Mouse (Mus musculus) spleen, adult 2 months (tissue): ENCODE data around the gene Hoxc5. TPM values are rescaled to one million over a fixed set of nuclear protein-coding genes. Genes with fewer than 3 reads are reported as not detected.

Experiments
- DNase-seq, 2 experiments: peaks; one replicate each; pipeline versions ENCODE4 v3.0.0 to v3.0.0-alpha.2; 2012 to 2021; ENCODE audit warnings: low spot score in 2 of 2, low read depth in 1 of 2
- H3K27ac ChIP-seq: fragments of 200-500 bp; 2 replicates; pipeline ENCODE4 v1.5.1; 2012; ENCODE audit warnings: low read length, inconsistent platforms; ENCODE audit not compliant: insufficient read depth
- H3K27me3 ChIP-seq: fragments of 200-500 bp; 2 replicates; pipeline ENCODE4 v1.6.1; 2012; ENCODE audit warnings: mild to moderate bottlenecking, moderate library complexity, low read length, inconsistent platforms; ENCODE audit not compliant: control insufficient read depth, insufficient read depth
- H3K36me3 ChIP-seq: fragments of 200-500 bp; 2 replicates; pipeline ENCODE4 v1.6.1; 2012; ENCODE audit warnings: mild to moderate bottlenecking, low read length, inconsistent platforms; ENCODE audit not compliant: control insufficient read depth, insufficient read depth
- H3K4me1 ChIP-seq: fragments of 200-500 bp; 2 replicates; pipeline ENCODE4 v1.6.1; 2011; ENCODE audit warnings: inconsistent platforms; ENCODE audit not compliant: control insufficient read depth, insufficient read depth, insufficient read length
- H3K4me3 ChIP-seq: fragments of 200-500 bp; 2 replicates; pipeline ENCODE4 v1.5.1; 2011; ENCODE audit warnings: mild to moderate bottlenecking, inconsistent platforms; ENCODE audit not compliant: insufficient read depth, insufficient read length; ENCODE audit errors: extremely low read depth
- CTCF ChIP-seq: fragments of 200-500 bp; IDR thresholded peaks from 2 replicates; pipeline ENCODE4 v1.5.1; 2011; ENCODE audit warnings: mild to moderate bottlenecking, inconsistent platforms; ENCODE audit not compliant: insufficient read depth, insufficient read length, insufficient replicate concordance; ENCODE audit errors: extremely low read depth
- POLR2A ChIP-seq: fragments of 200-500 bp; IDR thresholded peaks from 2 replicates; pipeline ENCODE4 v1.6.1; 2011; ENCODE audit warnings: low read depth, low read length, inconsistent platforms
- WGBS: fragments of 180-500 bp; shearing (Covaris S2); methylation state at CpG from one replicate; pipeline ENCODE4 v1.1.7; 2018; 5-methylcytosine and 5-hydroxymethylcytosine counted together
- polyA plus RNA-seq: library from polyadenylated mRNA; depleted of rRNA; stranded (reverse); fragments of >200 nt; gene quantifications from 2 replicates; pipeline ENCODE4 v1.2.3, GENCODE M21; 2012

Hoxc5 gene
- polyA plus RNA-seq, 1 experiment, result 0.05 TPM

GRCm38 (mm10) chr15:103037579-103037978 is 70.3 kb downstream of the Hoxc5 start:
- Histone ChIP-seq H3K4me3 (no peak overlapping the region), H3K27ac (no peak overlapping the region), H3K4me1 (no peaks in the 10 kb centered on the region; the same call in none of the 2 replicates), H3K36me3 (no peaks in the 10 kb centered on the region), H3K27me3 (peaks cover 24% of the 10 kb centered on the region)
- DNase-seq, result no peak
- 50% methylated on average over 1 of the region's 1 CpGs for WGBS
- TF ChIP-seq CTCF (no peak), POLR2A (no peak)

GRCm38 (mm10) chr15:103038701-103039480 is 71.6 kb downstream of the Hoxc5 start:
- Histone ChIP-seq H3K27me3 (peaks cover 23% of the 10 kb centered on the region), H3K36me3 (no peaks in the 10 kb centered on the region), H3K4me1 (no peaks in the 10 kb centered on the region; the same call in none of the 2 replicates), H3K27ac (no peak overlapping the region), H3K4me3 (no peak overlapping the region)
- TF ChIP-seq CTCF (no peak), POLR2A (no peak)
- WGBS, result 60% methylated on average over 10 of the region's 10 CpGs
- no peak for DNase-seq

- no peaks in the 10 kb centered on the region for H3K36me3 ChIP-seq
- peaks cover 17% of the 10 kb centered on the region for H3K27me3 ChIP-seq
- no peaks in the 10 kb centered on the region; the same call in 1 of the 2 replicates for H3K4me1 ChIP-seq
- H3K4me3 ChIP-seq, result no peak overlapping the region
- no peak for DNase-seq
- TF ChIP-seq POLR2A, result no peak
- no peak for TF ChIP-seq CTCF
- WGBS, result 60% methylated on average over 3 of the region's 3 CpGs
- H3K27ac ChIP-seq, result no peak overlapping the region
Measured at GRCm38 (mm10) chr15:103039609-103040008, 72.4 kb downstream of the Hoxc5 start.

GRCm38 (mm10) chr15:103040601-103041000 is 73.4 kb downstream of the Hoxc5 start:
- Histone ChIP-seq H3K36me3 (no peaks in the 10 kb centered on the region), H3K27me3 (peaks cover 11% of the 10 kb centered on the region), H3K4me3 (no peak overlapping the region), H3K4me1 (no peaks in the 10 kb centered on the region), H3K27ac (no peak overlapping the region)
- TF ChIP-seq CTCF (no peak), POLR2A (no peak)
- no peak for DNase-seq
- 42% methylated on average over 12 of the region's 12 CpGs for WGBS

- Histone ChIP-seq H3K4me3 (no peak overlapping the region), H3K36me3 (no peaks in the 10 kb centered on the region), H3K27me3 (peaks cover 9% of the 10 kb centered on the region), H3K27ac (no peak overlapping the region), H3K4me1 (no peaks in the 10 kb centered on the region)
- 37% methylated on average over 5 of the region's 5 CpGs for WGBS
- no peak for TF ChIP-seq POLR2A
- TF ChIP-seq CTCF, result no peak
- no peak for DNase-seq
Measured at GRCm38 (mm10) chr15:103041613-103042012, 74.4 kb downstream of the Hoxc5 start.

GRCm38 (mm10) chr15:103042209-103042608 is 75.0 kb downstream of the Hoxc5 start:
- Histone ChIP-seq H3K27ac (no peak overlapping the region), H3K36me3 (no peaks in the 10 kb centered on the region), H3K4me1 (no peaks in the 10 kb centered on the region), H3K4me3 (no peak overlapping the region), H3K27me3 (peaks cover 9% of the 10 kb centered on the region)
- TF ChIP-seq CTCF, result no peak
- no peak for TF ChIP-seq POLR2A
- no peak for DNase-seq
- WGBS, result 39% methylated on average over 1 of the region's 1 CpGs

GRCm38 (mm10) chr15:103051670-103052069 is 84.4 kb downstream of the Hoxc5 start:
- H3K27ac ChIP-seq, result no peak overlapping the region
- 45% methylated on average over 2 of the region's 2 CpGs for WGBS
- no peaks in the 10 kb centered on the region for H3K36me3 ChIP-seq
- no peak overlapping the region for H3K4me3 ChIP-seq
- no peaks in the 10 kb centered on the region for H3K4me1 ChIP-seq
- TF ChIP-seq POLR2A (no peak), CTCF (no peak)
- no peak for DNase-seq
- H3K27me3 ChIP-seq, result 0 out of 2 replicates have a peak, but pooled peaks cover 2% of the 10 kb centered on the region
